Comparison of ENCODE assay signal across 7 mouse cellular contexts in genomic region chr6:114918994-114919393, GRCm38 (mm10). TPM values are rescaled to one million over a fixed set of nuclear protein-coding genes. Genes with fewer than 3 reads are reported as not detected.
A peak's percentile ranks its signal among the peaks of the same experiment; 100 is the strongest.
DNase-seq lines count a peak whose midpoint lies in the region; ATAC-seq and TF ChIP-seq lines count a peak whose summit lies in the region.

No protein-coding gene starts in this region.

- TF ChIP-seq POLR2A in spleen, adult 2 months (IDR thresholded peaks at IDR 0.05; ENCODE audit: low read depth, low read length) = no peak

- H3K36me3 ChIP-seq in spleen, adult 2 months (ENCODE audit: control insufficient read depth, insufficient read depth, low read length) = no peaks in the 10 kb centered on the region
- peaks cover 3% of the 10 kb centered on the region; the same call in 1 of the 2 replicates for H3K36me3 ChIP-seq in heart, embryonic 14.5 days (ENCODE audit: control insufficient read depth, insufficient read depth, low read length)
- H3K36me3 ChIP-seq in liver, embryonic 13.5 days = no peaks in the 10 kb centered on the region

- peak overlapping the region; percentile 7; the same call in 1 of the 2 replicates for H3K4me3 ChIP-seq in spleen, adult 2 months (ENCODE audit: extremely low read depth, insufficient read depth, insufficient read length)
- peak overlapping the region; percentile 64 to 91 for H3K4me3 ChIP-seq in heart, embryonic 14.5 days (ENCODE audit: control insufficient read depth in 1 of 2, insufficient read depth in 1 of 2, low read depth in 1 of 2, low read length in 2 of 2)
- peak overlapping the region; percentile 69 for H3K4me3 ChIP-seq in liver, embryonic 13.5 days (replicated peaks)

- no peaks in the 10 kb centered on the region for H3K27me3 ChIP-seq in spleen, adult 2 months (ENCODE audit: control insufficient read depth, insufficient read depth, low read length)
- no peaks in the 10 kb centered on the region for H3K27me3 ChIP-seq in heart, embryonic 14.5 days (ENCODE audit: control insufficient read depth, insufficient read depth, low read length)
- H3K27me3 ChIP-seq in liver, embryonic 13.5 days = no peaks in the 10 kb centered on the region

- H3K9ac ChIP-seq in heart, embryonic 14.5 days (ENCODE audit: low read length) = peak overlapping the region; percentile 97
- peak overlapping the region; percentile 84 for H3K9ac ChIP-seq in liver, embryonic 13.5 days

- WGBS in spleen, adult 2 months = 37% methylated on average over 9 of the region's 9 CpGs
- WGBS in heart, embryonic 14.5 days = 76% methylated on average over 9 of the region's 9 CpGs
- WGBS in liver, embryonic 13.5 days (ENCODE audit: insufficient replicate concordance) = 73% methylated on average over 9 of the region's 9 CpGs

- H3K9me3 ChIP-seq in heart, embryonic 14.5 days (ENCODE audit: control insufficient read depth, low read length) = no peaks in the 10 kb centered on the region
- H3K9me3 ChIP-seq in liver, embryonic 13.5 days (replicated peaks) = no peaks in the 10 kb centered on the region

- H3K4me2 ChIP-seq in heart, embryonic 14.5 days (ENCODE audit: low read length) = peak overlapping the region; percentile 79
- peak overlapping the region; percentile 83 for H3K4me2 ChIP-seq in liver, embryonic 13.5 days

- no peak for DNase-seq in spleen, adult 2 months (ENCODE audit: low read depth in 1 of 2, low spot score in 2 of 2)
- DNase-seq in spleen, postnatal 36 days (ENCODE audit: low spot score in 2 of 2) = no peak
- no peak for DNase-seq in liver, embryonic 13.5 days
- no peak for DNase-seq in cerebellum, adult 9-11 months
- DNase-seq in urinary bladder, postnatal 10 days (ENCODE audit: low spot score) = no peak
- DNase-seq in adrenal gland, postnatal 10 days = no peak

- no peak for TF ChIP-seq CTCF in spleen, adult 2 months (IDR thresholded peaks at IDR 0.05; ENCODE audit: extremely low read depth, insufficient read depth, insufficient read length, insufficient replicate concordance)

- H3K4me1 ChIP-seq in spleen, adult 2 months (ENCODE audit: control insufficient read depth, insufficient read depth, insufficient read length) = peaks cover 33% of the 10 kb centered on the region; the same call in 1 of the 2 replicates
- H3K4me1 ChIP-seq in heart, embryonic 14.5 days (ENCODE audit: control insufficient read depth in 2 of 2, insufficient read depth in 2 of 2, low read length in 2 of 2) = peaks cover 46 to 57% of the 10 kb centered on the region in 2 experiments
- peaks cover 73% of the 10 kb centered on the region for H3K4me1 ChIP-seq in liver, embryonic 13.5 days (replicated peaks)

- H3K27ac ChIP-seq in spleen, adult 2 months (ENCODE audit: insufficient read depth, low read length) = peak overlapping the region; percentile 42
- peak overlapping the region; percentile 11 to 95; a peak in 3 of 4 replicates for H3K27ac ChIP-seq in heart, embryonic 14.5 days (replicated peaks in 1 of 2; ENCODE audit: control insufficient read depth in 1 of 2, insufficient read depth in 1 of 2, low read depth in 2 of 2, low read length in 2 of 2)
- H3K27ac ChIP-seq in liver, embryonic 13.5 days = peak overlapping the region; percentile 18; the same call in 1 of the 2 replicates

- no peak for ATAC-seq in heart, embryonic 14.5 days (ENCODE audit: insufficient number of reproducible peaks, insufficient read depth, low FRiP score, low read depth)
- ATAC-seq in liver, embryonic 13.5 days (ENCODE audit: low read depth) = no peak

RNA-seq across cellular contexts. Expression of gene Vgll4, which starts 50.8 kb away (rescaled TPM):
- 36.1 and 43.6 TPM in 2 replicates for polyA plus RNA-seq in spleen, adult 2 months (2012; rRNA removed)
- polyA plus RNA-seq in heart, embryonic 14.5 days (2014; fragmentation: Nextera tagmentation; extraction: Ambion mirVana) = 49.7 and 52.7 TPM in 2 replicates
- polyA plus RNA-seq in liver, embryonic 13.5 days (2015; fragmentation: Nextera tagmentation; extraction: Ambion mirVana) = 13.9 and 14.6 TPM in 2 replicates
- 10 to 100 TPM; 82.4 to 93.1 TPM for total RNA-seq in adrenal gland, postnatal 10 days (2021)

Comparison
In these comparisons a context has a peak if more than half of its experiments do, and no peak if none do; other contexts are left out.
1. H3K4me3 ChIP-seq: peak in every context shown above with its lines; median percentile 78 in heart, embryonic 14.5 days; 69 in liver, embryonic 13.5 days; 7 in spleen, adult 2 months.